Mouse (Mus musculus) thymus, postnatal 4 days (tissue): ENCODE results near the gene Smim14.
"Not testable (repeated sequence)": the region's sequence is repeated elsewhere in the genome, so short reads cannot be mapped to it uniquely, and the experiment has no call there.

ENCODE experiments used
- DNase-seq: peaks from one replicate; pipeline ENCODE4 v3.0.0; 2021

Gene Smim14

GRCm38 (mm10) chr5:65514635-65515278, 22.2 kb downstream of the Smim14 start:
- DNase-seq = peak; percentile 45

- no peak for DNase-seq
Measured at GRCm38 (mm10) chr5:65513506-65513905, 23.5 kb downstream of the Smim14 start.

GRCm38 (mm10) chr5:65508395-65508794, 28.6 kb downstream of the Smim14 start:
- no peak for DNase-seq

- peak; percentile 73 for DNase-seq
Measured at GRCm38 (mm10) chr5:65505786-65506185, 31.2 kb downstream of the Smim14 start.

DNA sequence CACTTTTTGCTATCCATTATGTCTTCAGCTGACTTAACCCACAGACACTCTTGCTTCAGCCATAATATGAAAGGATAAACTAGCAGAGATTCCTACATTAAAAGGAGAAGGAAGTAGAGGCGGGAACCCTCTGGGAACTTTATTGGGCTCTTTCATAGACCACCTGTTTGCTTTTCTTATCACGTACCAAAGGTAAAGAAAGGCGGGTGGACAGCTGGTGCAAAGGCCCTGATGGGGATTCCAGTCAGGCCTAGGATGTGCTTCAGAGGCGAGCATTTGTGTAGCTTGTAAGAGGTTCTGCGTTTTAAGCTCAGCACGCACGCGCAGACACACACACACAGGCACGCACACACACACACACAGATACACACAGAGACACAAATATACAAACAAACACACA, 35.6 kb downstream of the Smim14 start:
- no peak for DNase-seq

GRCm38 (mm10) chr5:65500231-65500630, 36.8 kb downstream of the Smim14 start:
- no peak for DNase-seq

- peak; percentile 96 for DNase-seq
Measured at GRCm38 (mm10) chr5:65492716-65493531, 44.1 kb downstream of the Smim14 start, which contains the start of gene Gm43552. Gene Gm43552 (minus strand): TSS chr5:65492833.

GRCm38 (mm10) chr5:65491767-65492715, 44.9 kb downstream of the Smim14 start:
- DNase-seq = peak; percentile 85

DNA sequence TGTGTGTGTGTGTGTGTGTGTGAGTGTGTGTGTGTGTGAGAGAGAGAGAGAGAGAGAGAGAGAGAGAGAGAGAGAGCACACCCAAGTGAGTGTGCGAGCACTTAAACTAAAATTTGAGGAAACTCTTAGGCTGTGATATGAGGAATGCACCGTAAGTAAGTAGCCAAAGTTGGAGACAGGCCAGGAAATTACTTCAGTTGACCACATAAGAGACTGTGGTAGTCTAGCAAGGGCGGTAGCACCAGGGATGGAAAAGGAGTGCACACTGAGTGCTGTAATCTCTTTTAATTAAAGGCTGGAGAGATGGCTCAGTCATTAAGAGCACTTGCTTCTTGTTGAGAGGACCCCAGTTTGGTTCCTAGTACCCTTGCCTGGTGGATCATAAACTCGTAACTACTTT, 47.2 kb downstream of the Smim14 start:
- no peak for DNase-seq

DNA sequence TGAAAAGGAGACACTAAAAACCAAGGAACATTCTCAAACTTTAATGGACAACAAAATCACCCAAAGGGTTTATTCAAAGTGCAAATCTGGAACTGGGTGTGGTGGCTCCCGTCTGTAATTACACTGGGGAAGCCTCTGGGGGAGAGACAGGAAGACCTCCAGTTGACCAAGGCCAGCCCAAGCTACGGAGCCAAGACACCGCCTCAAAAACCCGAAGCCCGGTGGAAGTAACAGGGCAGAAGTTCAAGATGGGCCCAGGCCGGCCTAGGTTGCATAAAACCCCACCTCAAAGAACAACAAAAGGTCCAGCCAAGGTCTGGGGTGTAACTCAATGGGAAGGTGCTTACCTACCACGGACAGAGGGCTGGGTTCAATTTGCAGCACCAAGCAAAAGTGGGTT, 48.3 kb downstream of the Smim14 start:
- DNase-seq = no peak

DNA sequence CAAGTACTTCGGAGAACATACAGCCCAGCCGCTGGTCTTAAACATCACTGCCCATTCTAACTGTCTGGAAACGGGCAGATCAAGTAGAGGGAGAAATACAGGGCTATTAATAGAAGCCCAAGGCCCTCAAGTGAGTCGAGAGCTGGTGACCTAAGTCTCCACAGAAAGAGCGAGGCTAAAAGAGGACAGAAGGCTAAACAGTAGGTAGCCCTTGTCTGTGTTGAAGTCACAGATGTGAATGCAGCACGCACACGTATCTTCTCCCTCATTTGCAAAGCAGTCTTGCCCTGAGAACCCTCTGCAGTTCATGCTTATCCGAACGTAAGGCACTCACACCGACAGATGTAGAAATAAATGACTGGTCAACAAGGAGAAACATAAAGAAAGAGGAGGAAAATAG, 49.6 kb downstream of the Smim14 start:
- no peak for DNase-seq

GRCm38 (mm10) chr5:65486514-65486913, 50.5 kb downstream of the Smim14 start:
- no peak for DNase-seq

DNA sequence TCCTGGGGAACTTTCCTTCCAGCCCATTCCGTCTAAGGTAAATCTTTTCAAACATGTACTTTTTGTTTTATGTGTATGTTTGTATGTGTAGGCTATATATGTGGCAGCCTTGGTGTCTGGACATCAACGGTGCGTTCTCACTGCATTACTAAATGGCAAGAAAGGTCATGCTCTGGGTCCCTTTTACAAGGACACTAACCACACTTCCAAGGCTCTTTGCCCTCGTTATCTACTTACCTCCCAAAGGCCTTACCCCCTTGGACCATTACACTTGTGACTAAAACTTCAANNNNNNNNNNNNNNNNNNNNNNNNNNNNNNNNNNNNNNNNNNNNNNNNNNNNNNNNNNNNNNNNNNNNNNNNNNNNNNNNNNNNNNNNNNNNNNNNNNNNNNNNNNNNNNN, 54.0 kb downstream of the Smim14 start:
- DNase-seq = no peak

- no peak for DNase-seq
Measured at GRCm38 (mm10) chr5:65480511-65480910, 56.5 kb downstream of the Smim14 start.

- no peak for DNase-seq
Measured at GRCm38 (mm10) chr5:65479681-65480445, 57.1 kb downstream of the Smim14 start.

DNA sequence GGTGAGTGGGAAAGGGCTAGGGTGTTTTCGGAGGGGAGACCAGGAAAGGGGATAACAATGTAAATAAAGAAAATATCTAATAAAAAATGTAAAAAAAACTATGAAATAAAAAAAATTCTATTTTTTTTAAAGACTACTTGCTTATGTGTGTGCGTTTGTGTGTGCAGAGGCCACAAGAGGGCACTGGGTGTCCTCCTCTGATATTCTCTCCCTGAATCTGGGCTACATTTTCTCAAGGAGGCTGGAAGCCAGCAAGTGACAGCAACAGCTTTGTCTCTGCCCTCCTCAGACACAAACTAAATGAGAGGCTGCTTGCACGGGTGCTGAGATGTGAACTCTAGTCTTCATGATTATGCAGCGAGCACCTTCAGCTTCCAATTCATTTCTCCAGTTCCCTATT, 58.8 kb downstream of the Smim14 start:
- peak; percentile 35 for DNase-seq

- not testable (repeated sequence) for DNase-seq
Measured at GRCm38 (mm10) chr5:65476739-65477138, 60.2 kb downstream of the Smim14 start.

GRCm38 (mm10) chr5:65475806-65476205, 61.2 kb downstream of the Smim14 start:
- DNase-seq = no peak

- DNase-seq = no peak
Measured at GRCm38 (mm10) chr5:65469766-65470165, 67.2 kb downstream of the Smim14 start.

- DNase-seq = no peak
Measured at GRCm38 (mm10) chr5:65466911-65467310, 70.1 kb downstream of the Smim14 start.

DNA sequence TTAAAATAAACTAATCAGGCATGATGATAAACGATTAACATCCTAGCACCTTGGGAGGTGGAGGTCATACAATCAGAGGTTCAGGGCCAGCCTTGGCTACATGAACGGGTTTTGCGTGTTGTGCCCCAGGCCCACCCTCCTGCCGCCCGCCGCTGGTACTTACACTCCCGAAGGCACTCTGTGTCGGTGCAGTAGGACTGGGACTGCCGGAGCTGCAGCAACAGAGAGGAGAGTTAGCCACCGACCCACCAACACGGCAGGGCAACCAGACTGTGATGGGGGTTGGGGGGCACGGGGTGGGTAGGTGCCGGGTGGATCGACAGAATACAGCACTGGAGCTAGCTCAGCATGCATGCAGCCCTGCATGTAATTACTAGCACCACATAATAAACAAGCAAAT, 76.6 kb downstream of the Smim14 start:
- no peak for DNase-seq

DNA sequence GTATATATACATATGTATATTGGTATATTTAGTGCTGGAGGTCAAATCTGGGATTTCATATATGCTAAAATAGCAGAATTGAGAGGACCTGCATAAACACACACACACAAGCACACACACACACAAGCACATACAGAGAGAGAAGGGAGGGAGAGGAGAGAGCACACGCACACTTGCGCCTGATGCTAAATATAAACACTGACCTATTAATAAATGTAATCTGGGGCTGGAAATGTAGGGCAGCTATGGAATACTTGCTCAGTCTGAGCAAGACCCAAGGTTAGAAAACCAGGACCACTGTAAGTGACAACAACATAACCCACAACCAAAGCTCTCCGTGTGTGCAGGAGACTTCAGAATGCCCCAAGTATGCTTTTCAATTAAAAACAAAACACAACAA, 77.5 kb downstream of the Smim14 start:
- DNase-seq = no peak
